Mouse (Mus musculus) midbrain, embryonic 16.5 days (tissue): ENCODE measurements around the gene Bbs9. TPM values are rescaled to one million over a fixed set of nuclear protein-coding genes. Genes with fewer than 3 reads are reported as not detected.

ENCODE experiments used
- ATAC-seq: fragments of 200-750 bp; cut with Nextera tagmentation; 2 replicates; pipeline ENCODE4 v1.8.0; 2017; ENCODE audit warnings: moderate TSS enrichment
- H3K27ac ChIP-seq: fragments of 300-500 bp; sonication (generic); 2 replicates; pipeline ENCODE4 v1.5.1; 2014; ENCODE audit warnings: mild to moderate bottlenecking, low read length, mixed read lengths
- H3K27me3 ChIP-seq: fragments of 300-500 bp; sonication (generic); 2 replicates; pipeline ENCODE4 v1.6.1; 2014; ENCODE audit warnings: low read depth, low read length, mixed read lengths; ENCODE audit not compliant: control insufficient read depth, insufficient read depth
- H3K36me3 ChIP-seq: fragments of 300-500 bp; sonication (generic); 2 replicates; pipeline ENCODE4 v1.6.1; 2014; ENCODE audit warnings: mild to moderate bottlenecking, low read length, moderate library complexity, mixed read lengths; ENCODE audit not compliant: control insufficient read depth, insufficient read depth
- H3K4me1 ChIP-seq: fragments of 300-500 bp; sonication (generic); 2 replicates; pipeline ENCODE4 v1.6.1; 2014; ENCODE audit warnings: mild to moderate bottlenecking, low read length, mixed read lengths; ENCODE audit not compliant: control insufficient read depth, insufficient read depth
- H3K4me2 ChIP-seq: fragments of 300-500 bp; sonication (generic); 2 replicates; pipeline ENCODE4 v1.6.1; 2014; ENCODE audit warnings: mild to moderate bottlenecking, low read length, mixed read lengths
- H3K4me3 ChIP-seq: fragments of 300-500 bp; sonication (generic); 2 replicates; pipeline ENCODE4 v1.5.1; 2014; ENCODE audit warnings: low read depth, mild to moderate bottlenecking, low read length, moderate library complexity, mixed read lengths
- H3K9ac ChIP-seq: fragments of 300-500 bp; sonication (generic); 2 replicates; pipeline ENCODE4 v1.6.1; 2014; ENCODE audit warnings: low read depth, low read length, mixed read lengths
- H3K9me3 ChIP-seq: fragments of 300-500 bp; sonication (generic); replicated peaks from 2 replicates; pipeline ENCODE4 v1.6.1; 2014; ENCODE audit warnings: mild to moderate bottlenecking, low read length, mixed read lengths; ENCODE audit not compliant: control insufficient read depth, poor library complexity, severe bottlenecking
- WGBS: fragments of 180-500 bp; shearing (Covaris S2); extraction: QIAGEN DNeasy Blood & Tissue Kit; methylation state at CpG from one replicate; pipeline ENCODE4 v1.1.7; 2014; 5-methylcytosine and 5-hydroxymethylcytosine counted together
- polyA plus RNA-seq: library from polyadenylated mRNA; unstranded; fragments of >200 nt; fragmentation: Nextera tagmentation; extraction: Ambion mirVana; gene quantifications from 2 replicates; pipeline ENCODE4 v1.2.1, GENCODE M21; 2015

Bbs9 gene
- polyA plus RNA-seq, 1 experiment from 2014 or later, result 29.3 TPM

DNA sequence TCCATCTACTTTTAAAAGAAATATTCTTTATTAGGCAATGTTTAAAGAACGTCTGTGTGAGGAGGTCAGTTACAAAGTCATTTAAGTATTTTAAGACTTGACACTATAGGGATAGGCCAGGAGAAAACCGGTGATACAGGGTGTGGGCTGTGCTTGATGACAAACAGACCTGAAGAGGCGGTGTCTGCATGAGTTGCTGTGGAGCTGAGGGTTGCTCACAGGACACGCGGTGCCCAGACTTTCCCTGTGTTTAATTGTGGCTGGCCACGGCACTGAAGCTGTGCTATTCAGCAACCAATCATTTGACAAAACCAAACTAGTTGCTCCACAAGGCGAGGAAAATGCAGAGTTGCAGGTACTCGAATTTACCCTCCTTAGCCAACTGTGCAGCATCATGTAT lies 286.0 kb downstream of the Bbs9 start:
- ATAC-seq, result no peak
- Histone ChIP-seq H3K27me3 (no peaks in the 10 kb centered on the region), H3K36me3 (no peaks in the 10 kb centered on the region), H3K4me3 (no peak overlapping the region), H3K9ac (no peak overlapping the region), H3K27ac (no peak overlapping the region), H3K4me1 (no peaks in the 10 kb centered on the region), H3K9me3 (no peaks in the 10 kb centered on the region), H3K4me2 (no peak overlapping the region)
- WGBS, result 90% methylated on average over 8 of the region's 8 CpGs

DNA sequence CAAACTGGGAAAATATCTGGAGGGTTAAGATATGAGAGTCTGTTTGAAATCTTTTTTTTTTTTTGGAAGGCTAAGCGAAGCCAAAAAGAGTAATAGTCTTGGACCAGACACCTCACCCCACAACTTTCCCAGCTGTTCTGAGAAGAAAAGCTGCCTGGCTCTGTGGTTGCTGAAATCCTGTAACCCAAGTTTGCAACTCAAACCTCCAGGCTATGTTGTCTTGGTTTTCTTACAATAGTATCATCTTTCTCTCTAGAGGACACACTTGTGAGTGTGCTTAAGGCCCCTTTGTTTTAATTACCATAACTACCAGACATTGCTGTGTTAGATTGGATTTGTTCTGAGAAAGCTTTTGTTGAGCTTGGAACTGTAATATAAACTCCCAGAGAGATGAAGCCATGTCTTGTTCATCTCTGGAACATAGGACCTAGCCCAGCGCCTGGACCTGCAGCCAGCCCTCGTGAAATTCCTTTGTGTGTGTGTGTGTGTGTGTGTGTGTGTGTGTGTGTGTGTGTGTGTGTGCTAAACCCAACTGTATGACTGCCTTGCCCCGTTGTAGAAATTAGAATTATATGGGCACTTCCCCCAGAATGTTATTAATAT lies 290.2 kb downstream of the Bbs9 start:
- no peak for ATAC-seq
- Histone ChIP-seq H3K4me1 (no peaks in the 10 kb centered on the region), H3K4me2 (no peak overlapping the region), H3K27ac (no peak overlapping the region), H3K27me3 (no peaks in the 10 kb centered on the region), H3K36me3 (no peaks in the 10 kb centered on the region), H3K4me3 (no peak overlapping the region), H3K9ac (no peak overlapping the region), H3K9me3 (no peaks in the 10 kb centered on the region)
- WGBS, result 71% methylated on average over 4 of the region's 4 CpGs

DNA sequence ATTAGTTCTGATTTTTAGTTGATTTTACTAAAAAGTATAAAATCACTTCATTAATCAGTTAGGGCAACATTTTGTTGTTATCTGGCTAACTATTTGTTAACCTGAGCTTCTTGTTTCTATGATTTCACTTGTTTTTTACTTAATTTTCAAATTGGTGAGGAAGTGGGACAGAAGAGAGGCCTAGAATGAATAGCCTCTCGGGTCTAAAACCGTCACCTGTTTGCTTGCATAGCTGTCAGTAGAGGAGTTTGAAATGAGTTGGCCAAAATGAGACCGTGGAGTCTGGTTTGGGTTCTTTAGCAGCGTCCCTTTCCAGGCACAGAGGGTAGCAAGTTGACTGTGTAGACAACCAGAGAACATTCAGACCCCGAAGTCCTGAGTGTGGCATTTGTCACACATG lies 291.6 kb downstream of the Bbs9 start:
- no peaks in the 10 kb centered on the region for H3K9me3 ChIP-seq
- H3K4me2 ChIP-seq, result no peak overlapping the region
- H3K4me1 ChIP-seq, result no peaks in the 10 kb centered on the region
- 90% methylated on average over 5 of the region's 5 CpGs for WGBS
- H3K9ac ChIP-seq, result no peak overlapping the region
- no peak for ATAC-seq
- H3K4me3 ChIP-seq, result no peak overlapping the region
- no peaks in the 10 kb centered on the region for H3K27me3 ChIP-seq
- H3K36me3 ChIP-seq, result no peaks in the 10 kb centered on the region
- no peak overlapping the region for H3K27ac ChIP-seq

DNA sequence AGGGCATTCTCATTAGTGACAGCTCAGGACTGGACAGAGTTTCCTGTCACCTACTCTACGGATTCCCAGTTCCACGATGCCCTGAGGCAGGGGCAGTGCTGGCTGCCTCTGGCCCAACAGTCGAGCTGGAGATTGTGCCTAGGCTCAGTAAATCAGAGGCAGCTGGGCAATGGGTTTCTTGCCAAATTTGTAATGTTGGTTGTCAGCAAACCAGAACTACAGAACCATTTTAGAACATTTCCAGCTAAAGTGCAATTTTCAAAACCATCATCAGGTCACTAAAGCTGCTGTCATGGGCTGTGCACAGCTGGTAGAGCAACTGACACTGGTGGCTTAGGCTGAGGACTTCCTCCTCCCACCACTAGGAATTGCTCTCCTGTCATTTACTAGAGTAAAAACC lies 292.3 kb downstream of the Bbs9 start:
- no peak overlapping the region for H3K4me2 ChIP-seq
- H3K9me3 ChIP-seq, result no peaks in the 10 kb centered on the region
- no peak overlapping the region for H3K27ac ChIP-seq
- H3K27me3 ChIP-seq, result no peaks in the 10 kb centered on the region
- 70% methylated on average over 3 of the region's 3 CpGs for WGBS
- no peaks in the 10 kb centered on the region for H3K36me3 ChIP-seq
- H3K9ac ChIP-seq, result no peak overlapping the region
- no peaks in the 10 kb centered on the region for H3K4me1 ChIP-seq
- H3K4me3 ChIP-seq, result no peak overlapping the region
- no peak for ATAC-seq

DNA sequence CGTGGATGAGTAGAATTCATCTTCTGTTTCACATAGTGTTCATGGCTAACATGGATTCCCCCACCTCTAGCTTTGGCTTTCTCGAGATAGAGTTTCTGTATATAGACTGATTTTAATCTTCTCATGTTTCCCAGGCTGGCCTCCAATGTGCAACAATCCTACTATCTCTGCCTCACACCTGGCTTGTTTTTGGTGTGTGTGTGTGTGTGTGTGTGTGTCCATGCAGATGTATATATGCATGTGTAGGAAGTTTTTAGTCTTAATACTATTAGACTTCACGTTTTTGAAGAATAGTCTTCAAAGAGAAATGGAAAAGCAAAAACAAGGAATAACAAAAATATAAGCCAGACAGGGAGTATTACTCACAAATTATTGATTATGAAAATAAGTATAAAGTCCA lies 296.3 kb downstream of the Bbs9 start:
- Histone ChIP-seq H3K4me2 (no peak overlapping the region), H3K4me1 (no peaks in the 10 kb centered on the region), H3K4me3 (no peak overlapping the region), H3K9ac (no peak overlapping the region), H3K27ac (no peak overlapping the region), H3K9me3 (no peaks in the 10 kb centered on the region), H3K36me3 (no peaks in the 10 kb centered on the region), H3K27me3 (no peaks in the 10 kb centered on the region)
- WGBS, result 87% methylated on average over 3 of the region's 3 CpGs
- ATAC-seq, result no peak

DNA sequence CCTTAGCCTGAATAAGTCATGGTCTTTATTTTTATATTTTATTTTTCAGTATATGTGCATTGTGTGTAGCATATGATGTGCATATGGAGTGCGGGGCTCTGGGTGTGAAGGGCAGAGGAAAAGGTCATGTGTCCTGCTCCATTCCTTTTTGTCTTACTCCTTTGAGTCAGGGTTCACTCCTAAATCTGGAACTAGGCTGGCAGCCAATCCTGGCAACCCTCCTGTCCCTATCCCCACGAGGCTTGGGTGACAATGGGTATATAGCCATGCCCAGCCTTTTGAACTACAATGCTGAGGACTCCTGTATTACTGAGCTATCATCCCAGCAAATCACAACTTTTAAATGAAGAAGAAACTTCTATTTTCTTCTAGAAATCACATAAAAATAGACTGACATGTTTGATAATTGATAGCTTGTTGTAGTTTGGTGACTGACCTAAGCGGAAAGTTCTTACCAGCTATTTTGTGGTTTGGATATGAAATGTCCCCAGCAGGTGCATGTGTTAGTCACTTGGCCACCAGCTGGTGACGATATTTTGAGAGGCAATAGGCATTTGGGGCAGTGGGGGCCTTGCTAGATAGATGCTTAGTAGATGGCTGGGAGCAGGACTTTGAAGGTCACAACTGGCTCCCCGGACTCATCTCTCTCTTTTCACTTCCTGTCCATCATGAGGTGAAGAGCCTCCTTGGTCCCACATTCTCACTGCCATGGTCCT lies 300.9 kb downstream of the Bbs9 start:
- Histone ChIP-seq H3K9ac (no peak overlapping the region), H3K4me2 (no peak overlapping the region), H3K4me1 (no peaks in the 10 kb centered on the region), H3K27ac (no peak overlapping the region), H3K27me3 (no peaks in the 10 kb centered on the region), H3K36me3 (no peaks in the 10 kb centered on the region), H3K4me3 (no peak overlapping the region), H3K9me3 (no peaks in the 10 kb centered on the region)
- 85% methylated on average over 5 of the region's 5 CpGs for WGBS
- ATAC-seq, result no peak

DNA sequence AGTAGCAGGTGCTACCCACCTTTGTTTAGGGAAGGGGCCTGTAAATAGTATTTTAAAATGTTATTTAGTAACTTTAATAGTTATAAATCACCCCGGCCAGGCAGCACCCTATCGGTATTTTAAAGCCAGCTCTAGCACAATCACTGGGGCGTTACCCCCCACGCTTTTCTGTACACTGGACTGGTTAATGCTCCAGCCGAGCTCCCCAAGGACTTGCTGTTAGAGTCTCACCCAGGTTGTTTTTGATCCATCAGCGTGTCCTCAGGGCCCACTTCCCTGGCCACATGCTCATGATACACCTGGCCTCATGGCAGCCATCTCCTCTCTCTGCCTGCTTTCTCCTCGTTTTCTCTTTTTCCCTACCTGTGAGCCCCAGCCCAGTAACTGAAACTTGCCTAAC lies 301.9 kb downstream of the Bbs9 start:
- H3K4me2 ChIP-seq, result no peak overlapping the region
- no peaks in the 10 kb centered on the region for H3K27me3 ChIP-seq
- no peaks in the 10 kb centered on the region for H3K36me3 ChIP-seq
- no peak overlapping the region for H3K9ac ChIP-seq
- 94% methylated on average over 7 of the region's 7 CpGs for WGBS
- H3K4me3 ChIP-seq, result no peak overlapping the region
- ATAC-seq, result no peak
- no peaks in the 10 kb centered on the region for H3K9me3 ChIP-seq
- no peak overlapping the region for H3K27ac ChIP-seq
- no peaks in the 10 kb centered on the region for H3K4me1 ChIP-seq

DNA sequence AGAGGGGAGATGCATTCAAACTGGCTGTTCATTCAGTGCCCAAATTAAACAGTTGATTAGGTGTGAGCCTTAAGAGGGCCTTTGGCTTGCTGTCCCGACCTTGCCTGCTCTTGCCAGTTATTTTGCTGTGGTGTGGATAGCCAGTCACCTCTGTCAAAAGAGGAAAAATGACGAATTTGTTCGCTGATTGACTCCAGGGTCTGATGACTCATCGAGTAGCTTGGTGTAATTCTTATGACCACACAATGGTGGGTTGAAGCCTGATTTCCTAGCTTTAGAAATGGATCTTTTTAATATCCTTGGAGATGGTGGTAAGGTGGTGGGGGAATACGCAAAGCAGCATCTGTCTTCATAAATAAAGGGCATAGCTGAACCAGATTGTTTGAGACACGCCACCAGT lies 304.1 kb downstream of the Bbs9 start:
- no peak overlapping the region for H3K4me3 ChIP-seq
- no peak overlapping the region for H3K4me2 ChIP-seq
- ATAC-seq, result no peak
- H3K4me1 ChIP-seq, result no peaks in the 10 kb centered on the region
- WGBS, result 91% methylated on average over 6 of the region's 6 CpGs
- H3K9me3 ChIP-seq, result no peaks in the 10 kb centered on the region
- H3K9ac ChIP-seq, result no peak overlapping the region
- no peaks in the 10 kb centered on the region for H3K27me3 ChIP-seq
- no peak overlapping the region for H3K27ac ChIP-seq
- no peaks in the 10 kb centered on the region for H3K36me3 ChIP-seq

DNA sequence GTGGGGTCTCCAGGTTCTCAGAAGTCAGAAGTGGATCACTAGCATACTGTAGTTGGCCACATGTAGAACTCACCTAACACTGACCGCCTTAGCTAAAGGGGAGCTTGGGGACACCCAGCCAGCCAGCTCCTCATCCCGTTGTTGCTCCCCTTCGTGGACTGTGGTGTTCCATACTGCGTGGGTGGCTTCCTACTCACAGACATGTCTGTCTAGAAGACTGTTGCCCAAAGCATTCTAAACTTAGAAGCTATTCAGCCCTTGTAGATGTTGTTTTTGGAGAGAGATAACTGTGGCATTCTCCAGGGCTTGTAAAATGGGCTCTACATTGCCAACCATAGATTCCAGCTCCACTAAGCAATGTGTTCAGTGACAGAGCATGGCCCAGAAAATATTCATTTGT lies 310.5 kb downstream of the Bbs9 start:
- H3K9ac ChIP-seq, result no peak overlapping the region
- no peak for ATAC-seq
- no peaks in the 10 kb centered on the region for H3K27me3 ChIP-seq
- no peaks in the 10 kb centered on the region for H3K9me3 ChIP-seq
- no peak overlapping the region for H3K27ac ChIP-seq
- no peak overlapping the region for H3K4me2 ChIP-seq
- WGBS, result 93% methylated on average over 4 of the region's 4 CpGs
- H3K4me1 ChIP-seq, result no peaks in the 10 kb centered on the region
- no peak overlapping the region for H3K4me3 ChIP-seq
- no peaks in the 10 kb centered on the region for H3K36me3 ChIP-seq
